ENCODE assay signal across 16 mouse cellular contexts in genomic region chr7:35027801-35028420, GRCm38 (mm10). TPM values are rescaled to one million over a fixed set of nuclear protein-coding genes. Genes with fewer than 3 reads are reported as not detected.
A peak's percentile ranks its signal among the peaks of the same experiment; 100 is the strongest.
DNase-seq lines count a peak whose midpoint lies in the region; ATAC-seq lines count a peak whose summit lies in the region.
"Had no signal": no experiment of that assay in that cellular context is flagged by ENCODE, and none has a peak within 500 bp of the region (broad histone marks: within the 10 kb centered on the region; RNA-seq: fewer than 3 reads in every experiment).

No protein-coding gene starts in this region.

- no peak for DNase-seq in embryonic facial prominence, embryonic 10.5 days (ENCODE audit: low spot score)
- DNase-seq in layer of hippocampus, adult 9-11 months, result peak; percentile 60
- no peak for DNase-seq in layer of hippocampus, postnatal 25 days (ENCODE audit: extremely low spot score in 1 of 2, low spot score in 1 of 2)
- DNase-seq in midbrain, embryonic 10.5 days (ENCODE audit: low spot score), result no peak
- DNase-seq: adrenal gland, postnatal 10 days; cerebellum, adult 9-10 months; forebrain, postnatal 0 days; gastrocnemius, postnatal 10 days; heart, postnatal 36 days; kidney, adult 9 months; thymus, postnatal 4 days had no signal

- H3K36me3 ChIP-seq in embryonic facial prominence, embryonic 13.5 days, result peaks cover 17% of the 10 kb centered on the region
- H3K36me3 ChIP-seq in embryonic facial prominence, embryonic 10.5 days (replicated peaks), result peaks cover 27% of the 10 kb centered on the region
- H3K36me3 ChIP-seq in midbrain, embryonic 16.5 days (ENCODE audit: control insufficient read depth, insufficient read depth, low read length), result no peaks in the 10 kb centered on the region
- peaks cover 28% of the 10 kb centered on the region for H3K36me3 ChIP-seq in midbrain, embryonic 10.5 days
- H3K36me3 ChIP-seq in intestine, embryonic 16.5 days (ENCODE audit: control insufficient read depth, insufficient read depth, low read length), result no peaks in the 10 kb centered on the region

- ATAC-seq in embryonic facial prominence, embryonic 13.5 days (ENCODE audit: insufficient number of reproducible peaks, insufficient read depth, low FRiP score, low TSS enrichment, low read depth), result no peak
- ATAC-seq in midbrain, embryonic 16.5 days, result no peak
- no peak for ATAC-seq in intestine, embryonic 16.5 days
- no peak for ATAC-seq in erythroid progenitor cell, adult 5-6 weeks (replicated peaks; ENCODE audit: low FRiP score, poor library complexity, severe bottlenecking)
- ATAC-seq: forebrain, postnatal 0 days had no signal

- no peaks in the 10 kb centered on the region for H3K9me3 ChIP-seq in embryonic facial prominence, embryonic 13.5 days
- H3K9me3 ChIP-seq in embryonic facial prominence, embryonic 10.5 days, result no peaks in the 10 kb centered on the region
- H3K9me3 ChIP-seq in midbrain, embryonic 16.5 days (replicated peaks; ENCODE audit: control insufficient read depth, low read length, poor library complexity, severe bottlenecking), result no peaks in the 10 kb centered on the region
- no peaks in the 10 kb centered on the region for H3K9me3 ChIP-seq in midbrain, embryonic 10.5 days (replicated peaks)
- no peaks in the 10 kb centered on the region for H3K9me3 ChIP-seq in intestine, embryonic 16.5 days (ENCODE audit: control insufficient read depth, low read length)

- no peak overlapping the region for H3K4me3 ChIP-seq in embryonic facial prominence, embryonic 13.5 days
- H3K4me3 ChIP-seq in embryonic facial prominence, embryonic 10.5 days, result no peak overlapping the region
- no peak overlapping the region for H3K4me3 ChIP-seq in midbrain, embryonic 16.5 days (ENCODE audit: low read depth, low read length)
- no peak overlapping the region for H3K4me3 ChIP-seq in midbrain, embryonic 10.5 days
- peak overlapping the region; percentile 41 for H3K4me3 ChIP-seq in intestine, embryonic 16.5 days (ENCODE audit: low read length)

- WGBS in embryonic facial prominence, embryonic 13.5 days, result 62% methylated on average over 9 of the region's 9 CpGs
- 81% methylated on average over 9 of the region's 9 CpGs for WGBS in embryonic facial prominence, embryonic 10.5 days
- WGBS in midbrain, embryonic 16.5 days, result 70% methylated on average over 9 of the region's 9 CpGs
- WGBS in midbrain, embryonic 10.5 days, result 88% methylated on average over 9 of the region's 9 CpGs
- 57% methylated on average over 9 of the region's 9 CpGs for WGBS in intestine, embryonic 16.5 days

- no peak overlapping the region for H3K4me2 ChIP-seq in embryonic facial prominence, embryonic 13.5 days
- no peak overlapping the region for H3K4me2 ChIP-seq in midbrain, embryonic 16.5 days (ENCODE audit: low read length)
- peak overlapping the region; percentile 49 for H3K4me2 ChIP-seq in intestine, embryonic 16.5 days (ENCODE audit: low read depth, low read length)
- H3K4me2 ChIP-seq: heart, embryonic 11.5 days had no signal

- H3K4me1 ChIP-seq in embryonic facial prominence, embryonic 13.5 days, result peaks cover 15% of the 10 kb centered on the region
- H3K4me1 ChIP-seq in embryonic facial prominence, embryonic 10.5 days, result 0 out of 2 replicates have a peak, but pooled peaks cover 6% of the 10 kb centered on the region
- H3K4me1 ChIP-seq in midbrain, embryonic 16.5 days (ENCODE audit: control insufficient read depth, insufficient read depth, low read length), result peaks cover 6% of the 10 kb centered on the region
- no peaks in the 10 kb centered on the region; the same call in 1 of the 2 replicates for H3K4me1 ChIP-seq in midbrain, embryonic 10.5 days
- peaks cover 22% of the 10 kb centered on the region for H3K4me1 ChIP-seq in intestine, embryonic 16.5 days (ENCODE audit: control insufficient read depth, insufficient read depth, low read length)

- peak overlapping the region; percentile 22; the same call in 1 of the 2 replicates for H3K27ac ChIP-seq in embryonic facial prominence, embryonic 13.5 days
- H3K27ac ChIP-seq in embryonic facial prominence, embryonic 10.5 days (replicated peaks), result no peak overlapping the region
- 0 out of 2 replicates have a peak overlapping the region, but pooled peaks have one; percentile 11 for H3K27ac ChIP-seq in midbrain, embryonic 16.5 days (ENCODE audit: low read length)
- no peak overlapping the region for H3K27ac ChIP-seq in midbrain, embryonic 10.5 days (replicated peaks)
- peak overlapping the region; percentile 90 for H3K27ac ChIP-seq in intestine, embryonic 16.5 days (ENCODE audit: low read length)

- no peak overlapping the region for H3K9ac ChIP-seq in embryonic facial prominence, embryonic 13.5 days
- H3K9ac ChIP-seq in midbrain, embryonic 16.5 days (ENCODE audit: low read depth, low read length), result 0 out of 2 replicates have a peak overlapping the region, but pooled peaks have one; percentile 25
- H3K9ac ChIP-seq in intestine, embryonic 16.5 days (ENCODE audit: low read depth, low read length), result peak overlapping the region; percentile 61
- H3K9ac ChIP-seq: forebrain, postnatal 0 days had no signal

- H3K27me3 ChIP-seq in embryonic facial prominence, embryonic 13.5 days, result no peaks in the 10 kb centered on the region
- H3K27me3 ChIP-seq in embryonic facial prominence, embryonic 10.5 days (replicated peaks; ENCODE audit: low read depth, poor library complexity, severe bottlenecking), result no peaks in the 10 kb centered on the region
- no peaks in the 10 kb centered on the region for H3K27me3 ChIP-seq in midbrain, embryonic 16.5 days (ENCODE audit: control insufficient read depth, insufficient read depth, low read depth, low read length)
- H3K27me3 ChIP-seq in midbrain, embryonic 10.5 days (ENCODE audit: low read depth, poor library complexity, severe bottlenecking), result no peaks in the 10 kb centered on the region
- H3K27me3 ChIP-seq in intestine, embryonic 16.5 days (replicated peaks; ENCODE audit: control insufficient read depth, insufficient read depth, low read length), result no peaks in the 10 kb centered on the region

RNA-seq across cellular contexts. Expression of gene Cebpg, which starts 28.5 kb away (rescaled TPM):
- polyA plus RNA-seq in embryonic facial prominence, embryonic 13.5 days (2015; fragmentation: Nextera tagmentation; extraction: Ambion mirVana), result 52.5 and 54.8 TPM in 2 replicates
- polyA plus RNA-seq in embryonic facial prominence, embryonic 10.5 days (2016; fragmentation: Nextera tagmentation; extraction: Ambion mirVana), result 42.9 and 46.8 TPM in 2 replicates
- total RNA-seq in layer of hippocampus, postnatal 25 days (2021), result 10 to 100 TPM; 26.1 to 27.7 TPM
- 24.2 and 27.3 TPM in 2 replicates for polyA plus RNA-seq in midbrain, embryonic 16.5 days (2015; fragmentation: Nextera tagmentation; extraction: Ambion mirVana)
- polyA plus RNA-seq in midbrain, embryonic 10.5 days (2016; fragmentation: Nextera tagmentation; extraction: Ambion mirVana), result 44.9 and 45.7 TPM in 2 replicates
- polyA plus RNA-seq in intestine, embryonic 16.5 days (2015; fragmentation: Nextera tagmentation; extraction: Ambion mirVana), result 43.4 and 46.4 TPM in 2 replicates
- total RNA-seq in erythroid progenitor cell, adult 5-6 weeks (2015; ENCODE audit: low replicate concordance), result 41.1 and 56.6 TPM in 2 replicates
- 55.4 and 81.1 TPM in 2 replicates for total RNA-seq in erythroid progenitor cell, adult 5-6 weeks (2017; ENCODE audit: low replicate concordance)

Comparison
In these comparisons a context has a peak if more than half of its experiments do, and no peak if none do; other contexts are left out.
1. H3K27ac ChIP-seq: peak in embryonic facial prominence, embryonic 13.5 days (single experiment), midbrain, embryonic 16.5 days (single experiment) and intestine, embryonic 16.5 days (single experiment); none in embryonic facial prominence, embryonic 10.5 days (single experiment) and midbrain, embryonic 10.5 days (single experiment).